Mouse (Mus musculus): ENCODE results near the gene Apod. TPM values are rescaled to one million over a fixed set of nuclear protein-coding genes. Genes with fewer than 3 reads are reported as not detected.

Gene Apod
- not detected for total RNA-seq (2023)

GRCm38 (mm10) chr16:31314497-31315233 lies at the start of gene Apod:
Apod (minus strand) TSS chr16:31314808.

GRCm38 (mm10) chr16:31274674-31275460 lies 39.7 kb downstream of the Apod start, which contains the start of gene Ppp1r2:
Ppp1r2 (minus strand) TSS chr16:31275277.

Other genes with a start within 250 kb of the Apod start
- 1 to 10 TPM; 3.2 to 3.4 TPM for gene Xxylt1, start 233.4 kb downstream of the Apod start, total RNA-seq (2023)
- 10 to 100 TPM; 83.4 to 92.3 TPM for gene Acap2, start 113.6 kb downstream of the Apod start, total RNA-seq (2023)
- 10 to 100 TPM; 71.9 to 81.2 TPM for gene Ppp1r2, start 39.5 kb downstream of the Apod start, total RNA-seq (2023)
- under 1 TPM; 0.53 to 0.88 TPM for gene Bdh1, start 107.5 kb upstream of the Apod start, total RNA-seq (2023)

All from neutrophil, adult 83 days (primary cell).